Mouse (Mus musculus) intestine, postnatal 0 days (tissue): ENCODE measurements around the gene Gm45062. TPM values are rescaled to one million over a fixed set of nuclear protein-coding genes. Genes with fewer than 3 reads are reported as not detected.

Experiments
- ATAC-seq: fragments of 200-750 bp; cut with Nextera tagmentation; 2 replicates; pipeline ENCODE4 v1.8.0; 2017; ENCODE audit warnings: mild to moderate bottlenecking, moderate TSS enrichment, moderate library complexity
- H3K27ac ChIP-seq: fragments of 300-500 bp; sonication (generic); 2 replicates; pipeline ENCODE4 v1.5.1; 2014; ENCODE audit warnings: mild to moderate bottlenecking, low read depth, low read length, moderate library complexity
- H3K27me3 ChIP-seq: fragments of 300-500 bp; sonication (generic); replicated peaks from 2 replicates; pipeline ENCODE4 v1.6.1; 2014; ENCODE audit warnings: low read length, mixed read lengths; ENCODE audit not compliant: control insufficient read depth, insufficient read depth
- H3K36me3 ChIP-seq: fragments of 300-500 bp; sonication (generic); 2 replicates; pipeline ENCODE4 v1.6.1; 2014; ENCODE audit warnings: mild to moderate bottlenecking, moderate library complexity; ENCODE audit not compliant: control insufficient read depth, insufficient read depth
- H3K4me1 ChIP-seq: fragments of 300-500 bp; sonication (generic); replicated peaks from 2 replicates; pipeline ENCODE4 v1.6.1; 2014; ENCODE audit warnings: antibody characterized with exemption, low read length, mixed read lengths; ENCODE audit not compliant: control insufficient read depth, insufficient read depth
- H3K4me2 ChIP-seq: fragments of 300-500 bp; sonication (generic); replicated peaks from 2 replicates; pipeline ENCODE4 v1.6.1; 2014; ENCODE audit warnings: low read depth, mild to moderate bottlenecking, moderate library complexity
- H3K4me3 ChIP-seq: fragments of 300-500 bp; sonication (generic); 2 replicates; pipeline ENCODE4 v1.5.1; 2014; ENCODE audit warnings: low read depth, low read length
- H3K9ac ChIP-seq: fragments of 300-500 bp; sonication (generic); 2 replicates; pipeline ENCODE4 v1.6.1; 2014; ENCODE audit warnings: mild to moderate bottlenecking, low read depth, low read length
- H3K9me3 ChIP-seq: fragments of 300-500 bp; sonication (generic); 2 replicates; pipeline ENCODE4 v1.6.1; 2016; ENCODE audit warnings: mixed run types; ENCODE audit not compliant: control insufficient read depth
- CTCF ChIP-seq: sonication (generic); IDR thresholded peaks from 2 replicates; pipeline ENCODE4 v1.5.1; 2016; ENCODE audit warnings: low read depth, mild to moderate bottlenecking, control low read depth, antibody characterized with exemption, moderate library complexity
- WGBS: fragments of 180-500 bp; shearing (Covaris S2); extraction: QIAGEN DNeasy Blood & Tissue Kit; methylation state at CpG from one replicate; pipeline ENCODE4 v1.1.7; 2014; 5-methylcytosine and 5-hydroxymethylcytosine counted together
- polyA plus RNA-seq: library from polyadenylated mRNA; unstranded; fragments of >200 nt; fragmentation: Nextera tagmentation; extraction: Ambion mirVana; gene quantifications from 2 replicates; pipeline ENCODE4 v1.2.1, GENCODE M21; 2015

Gene Gm45062
- polyA plus RNA-seq, 1 experiment from 2014 or later, result 0.30 TPM

- no peak overlapping the region for H3K9ac ChIP-seq
- no peak overlapping the region for H3K4me3 ChIP-seq
- H3K4me1 ChIP-seq, result no peaks in the 10 kb centered on the region
- H3K36me3 ChIP-seq, result peaks cover 3% of the 10 kb centered on the region; the same call in 1 of the 2 replicates
- no peak for TF ChIP-seq CTCF
- H3K4me2 ChIP-seq, result no peak overlapping the region
- ATAC-seq, result no peak
- H3K27ac ChIP-seq, result no peak overlapping the region
- H3K27me3 ChIP-seq, result no peaks in the 10 kb centered on the region
- H3K9me3 ChIP-seq, result no peaks in the 10 kb centered on the region
- 88% methylated on average over 1 of the region's 1 CpGs for WGBS
These were observed 140.5 kb downstream of the Gm45062 start for GRCm38 (mm10) chr6:8399710-8400109.

- Histone ChIP-seq H3K4me2 (no peak overlapping the region), H3K4me1 (no peaks in the 10 kb centered on the region), H3K4me3 (no peak overlapping the region), H3K27ac (no peak overlapping the region), H3K9me3 (no peaks in the 10 kb centered on the region), H3K36me3 (peaks cover 3% of the 10 kb centered on the region; the same call in 1 of the 2 replicates), H3K9ac (no peak overlapping the region), H3K27me3 (no peaks in the 10 kb centered on the region)
- TF ChIP-seq CTCF, result no peak
- 90% methylated on average over 5 of the region's 5 CpGs for WGBS
- ATAC-seq, result no peak
These were observed 143.9 kb downstream of the Gm45062 start for GRCm38 (mm10) chr6:8403127-8403526.

GRCm38 (mm10) chr6:8405844-8406243, 146.6 kb downstream of the Gm45062 start:
- peak; percentile 90 for ATAC-seq
- 56% methylated on average over 5 of the region's 5 CpGs for WGBS

GRCm38 (mm10) chr6:8408332-8408731, 149.1 kb downstream of the Gm45062 start:
- H3K4me2 ChIP-seq, result no peak overlapping the region

More at GRCm38 (mm10) chr6:8405844-8406243, 146.6 kb downstream of the Gm45062 start:
- Histone ChIP-seq H3K9me3 (no peaks in the 10 kb centered on the region), H3K4me1 (no peaks in the 10 kb centered on the region), H3K27ac (peak overlapping the region; percentile 64), H3K9ac (no peak overlapping the region; the same call in 1 of the 2 replicates), H3K4me3 (no peak overlapping the region), H3K36me3 (peaks cover 3% of the 10 kb centered on the region; the same call in 1 of the 2 replicates), H3K27me3 (no peaks in the 10 kb centered on the region), H3K4me2 (no peak overlapping the region)
- TF ChIP-seq CTCF, result no peak

GRCm38 (mm10) chr6:8409865-8410264, 150.6 kb downstream of the Gm45062 start:
- no peaks in the 10 kb centered on the region for H3K4me1 ChIP-seq
- no peak for ATAC-seq
- no peak overlapping the region for H3K9ac ChIP-seq
- no peaks in the 10 kb centered on the region for H3K27me3 ChIP-seq
- H3K27ac ChIP-seq, result no peak overlapping the region
- H3K9me3 ChIP-seq, result no peaks in the 10 kb centered on the region
- TF ChIP-seq CTCF, result no peak
- H3K36me3 ChIP-seq, result no peaks in the 10 kb centered on the region
- no peak overlapping the region for H3K4me2 ChIP-seq
- WGBS, result 88% methylated on average over 4 of the region's 4 CpGs
- H3K4me3 ChIP-seq, result no peak overlapping the region

More at GRCm38 (mm10) chr6:8408332-8408731, 149.1 kb downstream of the Gm45062 start:
- TF ChIP-seq CTCF, result no peak
- Histone ChIP-seq H3K36me3 (no peaks in the 10 kb centered on the region), H3K9ac (no peak overlapping the region), H3K27me3 (no peaks in the 10 kb centered on the region), H3K27ac (no peak overlapping the region), H3K4me3 (no peak overlapping the region), H3K4me1 (no peaks in the 10 kb centered on the region), H3K9me3 (no peaks in the 10 kb centered on the region)
- no peak for ATAC-seq
- 73% methylated on average over 2 of the region's 2 CpGs for WGBS

- Histone ChIP-seq H3K9me3 (no peaks in the 10 kb centered on the region), H3K4me1 (no peaks in the 10 kb centered on the region), H3K27ac (no peak overlapping the region), H3K4me3 (no peak overlapping the region), H3K36me3 (no peaks in the 10 kb centered on the region), H3K27me3 (no peaks in the 10 kb centered on the region), H3K4me2 (no peak overlapping the region), H3K9ac (no peak overlapping the region)
- WGBS, result 81% methylated on average over 10 of the region's 10 CpGs
- no peak for TF ChIP-seq CTCF
- no peak for ATAC-seq
These were observed 153.8 kb downstream of the Gm45062 start for GRCm38 (mm10) chr6:8412845-8413598.
